Mouse (Mus musculus) lung, embryonic 14.5 days (tissue): ENCODE results near the gene Cers6. TPM values are rescaled to one million over a fixed set of nuclear protein-coding genes. Genes with fewer than 3 reads are reported as not detected.

ENCODE experiments used
- ATAC-seq: fragments of 200-750 bp; cut with Nextera tagmentation; 2 replicates; pipeline ENCODE4 v1.8.0; 2017; ENCODE audit warnings: mild to moderate bottlenecking, moderate TSS enrichment, moderate library complexity; ENCODE audit not compliant: insufficient read depth
- DNase-seq: peaks from one replicate; pipeline ENCODE4 v3.0.0-alpha.2; 2015
- H3K27ac ChIP-seq: fragments of 300-500 bp; sonication (generic); 2 replicates; pipeline ENCODE4 v1.5.1; 2014; ENCODE audit warnings: low read depth, mild to moderate bottlenecking, moderate library complexity
- H3K27me3 ChIP-seq: fragments of 300-500 bp; sonication (generic); 2 replicates; pipeline ENCODE4 v1.6.1; 2014; ENCODE audit warnings: low read length, control low read depth; ENCODE audit not compliant: insufficient read depth
- H3K36me3 ChIP-seq: fragments of 300-500 bp; sonication (generic); 2 replicates; pipeline ENCODE4 v1.6.1; 2014; ENCODE audit warnings: control low read depth; ENCODE audit not compliant: insufficient read depth
- H3K4me1 ChIP-seq: fragments of 300-500 bp; sonication (generic); 2 replicates; pipeline ENCODE4 v1.6.1; 2014; ENCODE audit warnings: antibody characterized with exemption, control low read depth; ENCODE audit not compliant: insufficient read depth
- H3K4me2 ChIP-seq: fragments of 300-500 bp; sonication (generic); 2 replicates; pipeline ENCODE4 v1.6.1; 2014; ENCODE audit warnings: mild to moderate bottlenecking
- H3K4me3 ChIP-seq: fragments of 300-500 bp; sonication (generic); 2 replicates; pipeline ENCODE4 v1.5.1; 2014; ENCODE audit warnings: low read depth, low read length
- H3K9ac ChIP-seq: fragments of 300-500 bp; sonication (generic); 2 replicates; pipeline ENCODE4 v1.6.1; 2014
- H3K9me3 ChIP-seq: fragments of 300-500 bp; sonication (generic); 2 replicates; pipeline ENCODE4 v1.6.1; 2016; ENCODE audit warnings: low read depth, low read length, control low read depth
- CTCF ChIP-seq: IDR thresholded peaks from 2 replicates; pipeline ENCODE4 v1.5.1; 2016; ENCODE audit warnings: antibody characterized with exemption, low read depth
- WGBS: fragments of 180-500 bp; shearing (Covaris S2); extraction: QIAGEN DNeasy Blood & Tissue Kit; methylation state at CpG from one replicate; pipeline ENCODE4 v1.1.7; 2014; 5-methylcytosine and 5-hydroxymethylcytosine counted together
- polyA plus RNA-seq: library from polyadenylated mRNA; unstranded; fragments of >200 nt; fragmentation: Nextera tagmentation; extraction: Ambion mirVana; gene quantifications from 2 replicates; pipeline ENCODE4 v1.2.1, GENCODE M21; 2014

Gene Cers6
- polyA plus RNA-seq, 1 experiment from 2014 or later, result 26.2 TPM

- TF ChIP-seq CTCF, result no peak
- WGBS, result 81% methylated on average over 2 of the region's 2 CpGs
- Histone ChIP-seq H3K36me3 (no peaks in the 10 kb centered on the region), H3K27me3 (no peaks in the 10 kb centered on the region), H3K9ac (no peak overlapping the region), H3K27ac (no peak overlapping the region), H3K4me1 (no peaks in the 10 kb centered on the region), H3K4me2 (no peak overlapping the region), H3K9me3 (no peaks in the 10 kb centered on the region), H3K4me3 (no peak overlapping the region)
- no peak for ATAC-seq
- no peak for DNase-seq
Measured at GRCm38 (mm10) chr2:69037362-69037761, 176.1 kb downstream of the Cers6 start.

- H3K9me3 ChIP-seq, result no peaks in the 10 kb centered on the region
- no peaks in the 10 kb centered on the region for H3K27me3 ChIP-seq
- DNase-seq, result no peak
- TF ChIP-seq CTCF, result no peak
- 57% methylated on average over 6 of the region's 6 CpGs for WGBS
- H3K27ac ChIP-seq, result no peak overlapping the region
- no peak overlapping the region for H3K4me2 ChIP-seq
- H3K4me1 ChIP-seq, result no peaks in the 10 kb centered on the region
- H3K9ac ChIP-seq, result no peak overlapping the region
- H3K4me3 ChIP-seq, result no peak overlapping the region
- no peaks in the 10 kb centered on the region for H3K36me3 ChIP-seq
- no peak for ATAC-seq
Measured at GRCm38 (mm10) chr2:69042327-69043106, 181.3 kb downstream of the Cers6 start.

GRCm38 (mm10) chr2:69043431-69044118 lies 182.3 kb downstream of the Cers6 start:
- H3K4me2 ChIP-seq, result no peak overlapping the region
- 89% methylated on average over 4 of the region's 4 CpGs for WGBS
- peak; percentile 83 for DNase-seq
- H3K4me3 ChIP-seq, result no peak overlapping the region
- peak; percentile 47; the same call in 1 of the 2 replicates for ATAC-seq
- H3K4me1 ChIP-seq, result no peaks in the 10 kb centered on the region
- H3K27me3 ChIP-seq, result no peaks in the 10 kb centered on the region
- no peak overlapping the region for H3K27ac ChIP-seq
- H3K36me3 ChIP-seq, result no peaks in the 10 kb centered on the region
- no peaks in the 10 kb centered on the region for H3K9me3 ChIP-seq
- H3K9ac ChIP-seq, result no peak overlapping the region
- peak; percentile 85 for TF ChIP-seq CTCF

- no peak for TF ChIP-seq CTCF
- H3K27me3 ChIP-seq, result no peaks in the 10 kb centered on the region
- H3K4me1 ChIP-seq, result 0 out of 2 replicates have a peak, but pooled peaks cover 5% of the 10 kb centered on the region
- H3K9ac ChIP-seq, result no peak overlapping the region
- H3K9me3 ChIP-seq, result no peaks in the 10 kb centered on the region
- H3K36me3 ChIP-seq, result no peaks in the 10 kb centered on the region
- WGBS, result 77% methylated on average over 4 of the region's 4 CpGs
- no peak overlapping the region for H3K4me2 ChIP-seq
- H3K4me3 ChIP-seq, result no peak overlapping the region
- no peak overlapping the region for H3K27ac ChIP-seq
- ATAC-seq (no peak), DNase-seq (no peak)
Measured at GRCm38 (mm10) chr2:69045926-69046325, 184.7 kb downstream of the Cers6 start.

GRCm38 (mm10) chr2:69047297-69047696 lies 186.1 kb downstream of the Cers6 start:
- H3K36me3 ChIP-seq, result no peaks in the 10 kb centered on the region
- 59% methylated on average over 7 of the region's 7 CpGs for WGBS
- no peak for DNase-seq
- no peak overlapping the region for H3K4me2 ChIP-seq
- no peak overlapping the region for H3K27ac ChIP-seq
- H3K9ac ChIP-seq, result no peak overlapping the region
- no peaks in the 10 kb centered on the region for H3K9me3 ChIP-seq
- no peak for TF ChIP-seq CTCF
- H3K4me3 ChIP-seq, result no peak overlapping the region
- no peak for ATAC-seq
- H3K4me1 ChIP-seq, result 0 out of 2 replicates have a peak, but pooled peaks cover 5% of the 10 kb centered on the region
- H3K27me3 ChIP-seq, result no peaks in the 10 kb centered on the region

- H3K4me2 ChIP-seq, result no peak overlapping the region
- H3K27ac ChIP-seq, result no peak overlapping the region
- no peaks in the 10 kb centered on the region for H3K36me3 ChIP-seq
- 84% methylated on average over 3 of the region's 3 CpGs for WGBS
- H3K4me1 ChIP-seq, result 0 out of 2 replicates have a peak, but pooled peaks cover 5% of the 10 kb centered on the region
- H3K27me3 ChIP-seq, result no peaks in the 10 kb centered on the region
- DNase-seq, result no peak
- H3K9ac ChIP-seq, result no peak overlapping the region
- no peak for ATAC-seq
- no peak overlapping the region for H3K4me3 ChIP-seq
- no peaks in the 10 kb centered on the region for H3K9me3 ChIP-seq
- TF ChIP-seq CTCF, result no peak
Measured at GRCm38 (mm10) chr2:69047805-69048204, 186.6 kb downstream of the Cers6 start.

GRCm38 (mm10) chr2:69049179-69049578 lies 187.9 kb downstream of the Cers6 start:
- WGBS, result 67% methylated on average over 7 of the region's 7 CpGs
- Histone ChIP-seq H3K4me1 (0 out of 2 replicates have a peak, but pooled peaks cover 5% of the 10 kb centered on the region), H3K4me2 (no peak overlapping the region), H3K36me3 (no peaks in the 10 kb centered on the region), H3K9me3 (no peaks in the 10 kb centered on the region), H3K4me3 (no peak overlapping the region), H3K27ac (0 out of 2 replicates have a peak overlapping the region, but pooled peaks have one; percentile 36), H3K9ac (no peak overlapping the region), H3K27me3 (no peaks in the 10 kb centered on the region)
- no peak for DNase-seq
- no peak for TF ChIP-seq CTCF
- no peak for ATAC-seq
